Mouse (Mus musculus): ENCODE measurements around the gene Gm20388. TPM values are rescaled to one million over a fixed set of nuclear protein-coding genes. Genes with fewer than 3 reads are reported as not detected.

Gm20388 gene
- polyA plus RNA-seq, 1 experiment from 2014 or later = 4.4 TPM

DNA sequence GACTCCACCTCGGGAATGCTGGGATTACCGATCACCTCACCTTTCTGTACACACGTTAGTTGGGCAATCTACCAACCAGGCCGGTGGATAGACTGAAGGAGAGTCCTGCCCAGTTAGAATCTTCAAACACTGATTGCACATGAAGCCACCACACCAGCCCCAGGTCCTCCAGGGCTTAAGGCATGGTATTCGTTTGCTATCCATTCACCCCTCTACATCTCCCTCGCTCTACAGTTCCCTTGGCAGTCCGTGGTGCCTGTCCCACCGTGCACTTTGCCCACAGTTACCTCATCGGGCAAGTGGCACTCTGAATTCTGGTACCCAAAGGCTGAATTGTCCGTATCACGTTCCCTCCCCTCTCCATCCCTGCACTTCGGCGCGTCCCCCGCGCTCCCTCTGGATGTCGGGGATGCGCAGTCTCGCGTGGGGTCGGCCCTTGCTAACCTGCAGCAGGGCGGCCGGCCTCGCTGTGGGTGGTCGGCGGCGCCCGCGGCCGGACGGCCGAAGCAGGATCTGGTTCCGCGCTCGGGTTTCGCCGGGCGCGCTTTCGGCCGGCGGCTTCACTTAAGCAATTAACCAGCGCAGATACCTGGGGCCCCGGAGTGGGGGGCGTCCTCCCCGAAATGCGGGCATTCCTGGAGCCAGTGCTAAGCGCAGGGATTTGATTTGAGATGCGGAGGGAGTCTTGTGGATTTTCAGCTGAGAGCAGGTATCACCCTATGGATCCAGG lies 1169.9 kb downstream of the Gm20388 start:
- ATAC-seq = no peak
- H3K4me3 ChIP-seq (replicated peaks) = no peak overlapping the region
- WGBS = under 1% methylated on average over 49 of the region's 49 CpGs

DNA sequence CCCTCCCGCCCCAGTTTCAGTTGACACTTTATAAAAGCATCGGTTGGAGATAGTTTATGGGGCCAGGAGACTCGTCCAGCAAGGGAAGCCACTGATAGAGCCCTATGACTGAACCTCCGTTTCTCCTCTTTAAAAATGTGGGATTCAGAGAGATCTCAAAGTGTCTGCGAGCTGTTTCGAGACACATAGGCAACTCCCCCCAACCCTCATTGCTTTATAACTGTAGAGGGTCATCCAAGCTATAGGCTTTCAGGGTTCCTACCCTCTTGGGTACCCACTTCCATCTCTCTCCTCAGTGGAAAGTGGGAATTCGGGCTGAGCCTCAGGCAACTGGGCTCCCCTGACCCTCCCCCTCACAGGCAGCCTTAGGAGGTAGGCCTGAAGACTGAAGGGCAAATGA lies 1170.8 kb downstream of the Gm20388 start:
- peaks cover 99% of the 10 kb centered on the region for H3K27me3 ChIP-seq
- no peak overlapping the region for H3K4me2 ChIP-seq (replicated peaks)
- H3K9me3 ChIP-seq = no peaks in the 10 kb centered on the region
- H3K27ac ChIP-seq = no peak overlapping the region
- no peak overlapping the region for H3K9ac ChIP-seq (replicated peaks)
- peaks cover 26% of the 10 kb centered on the region for H3K4me1 ChIP-seq (replicated peaks)
- WGBS = 0% methylated on average over 7 of the region's 7 CpGs
- no peak overlapping the region for H3K4me3 ChIP-seq (replicated peaks)
- ATAC-seq = no peak
- H3K36me3 ChIP-seq = no peaks in the 10 kb centered on the region

More for the DNA sequence above, 1169.9 kb downstream of the Gm20388 start:
- no peak overlapping the region for H3K9ac ChIP-seq (replicated peaks)
- H3K27me3 ChIP-seq = peaks cover 99% of the 10 kb centered on the region
- H3K36me3 ChIP-seq = no peaks in the 10 kb centered on the region
- no peaks in the 10 kb centered on the region for H3K9me3 ChIP-seq
- no peak overlapping the region for H3K4me2 ChIP-seq (replicated peaks)
- no peak overlapping the region for H3K27ac ChIP-seq
- peaks cover 26% of the 10 kb centered on the region for H3K4me1 ChIP-seq (replicated peaks)

DNA sequence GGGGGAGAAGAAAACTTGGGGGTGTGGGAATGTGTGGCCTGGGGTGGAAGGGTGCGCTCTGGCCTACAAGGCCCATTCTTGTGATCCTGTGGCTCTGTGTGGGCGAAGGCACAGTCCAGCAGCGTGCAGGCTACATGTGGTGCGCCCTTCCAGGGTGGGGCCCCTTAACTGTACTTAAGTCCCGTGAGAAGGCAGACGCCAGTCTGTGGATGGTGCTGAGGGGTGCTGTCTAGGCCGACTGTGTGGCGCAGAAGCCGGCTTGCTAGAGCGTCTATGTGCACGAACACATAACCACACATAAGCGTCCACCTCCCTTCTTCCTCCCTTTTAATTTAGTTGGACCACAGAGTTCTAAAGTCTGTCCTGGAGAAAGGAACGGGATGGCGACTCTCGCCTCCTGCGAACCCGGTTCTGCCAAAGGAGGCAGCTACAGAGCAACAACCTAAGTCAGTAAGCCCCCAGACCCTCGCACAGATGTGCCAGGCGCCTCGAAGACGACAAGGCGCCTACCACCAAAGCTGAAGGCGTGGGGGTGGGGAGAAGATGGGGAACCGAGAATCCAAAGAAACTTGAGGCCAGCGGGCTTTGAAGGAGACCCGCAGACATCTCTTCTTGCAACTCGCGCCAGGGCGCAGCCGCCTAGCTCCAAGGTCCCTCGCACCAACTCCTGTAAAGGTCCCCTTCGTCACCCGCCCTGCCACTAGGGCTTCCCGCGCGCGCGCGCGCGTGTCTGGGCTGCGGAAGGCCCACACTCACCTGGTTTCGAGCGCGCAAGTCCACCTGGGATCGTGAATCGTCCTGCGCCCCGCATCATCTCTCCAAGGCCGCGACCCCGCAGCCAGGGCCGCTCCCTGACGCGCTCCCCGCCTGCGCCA lies 1171.8 kb downstream of the Gm20388 start:
- Histone ChIP-seq H3K4me1 (replicated peaks) (peaks cover 26% of the 10 kb centered on the region), H3K4me2 (replicated peaks) (peak overlapping the region; percentile 66), H3K36me3 (no peaks in the 10 kb centered on the region), H3K9ac (replicated peaks) (no peak overlapping the region), H3K27me3 (peaks cover 99% of the 10 kb centered on the region), H3K27ac (no peak overlapping the region), H3K9me3 (no peaks in the 10 kb centered on the region), H3K4me3 (replicated peaks) (peak overlapping the region; percentile 38)
- ATAC-seq = no peak
- under 1% methylated on average over 57 of the region's 57 CpGs for WGBS

DNA sequence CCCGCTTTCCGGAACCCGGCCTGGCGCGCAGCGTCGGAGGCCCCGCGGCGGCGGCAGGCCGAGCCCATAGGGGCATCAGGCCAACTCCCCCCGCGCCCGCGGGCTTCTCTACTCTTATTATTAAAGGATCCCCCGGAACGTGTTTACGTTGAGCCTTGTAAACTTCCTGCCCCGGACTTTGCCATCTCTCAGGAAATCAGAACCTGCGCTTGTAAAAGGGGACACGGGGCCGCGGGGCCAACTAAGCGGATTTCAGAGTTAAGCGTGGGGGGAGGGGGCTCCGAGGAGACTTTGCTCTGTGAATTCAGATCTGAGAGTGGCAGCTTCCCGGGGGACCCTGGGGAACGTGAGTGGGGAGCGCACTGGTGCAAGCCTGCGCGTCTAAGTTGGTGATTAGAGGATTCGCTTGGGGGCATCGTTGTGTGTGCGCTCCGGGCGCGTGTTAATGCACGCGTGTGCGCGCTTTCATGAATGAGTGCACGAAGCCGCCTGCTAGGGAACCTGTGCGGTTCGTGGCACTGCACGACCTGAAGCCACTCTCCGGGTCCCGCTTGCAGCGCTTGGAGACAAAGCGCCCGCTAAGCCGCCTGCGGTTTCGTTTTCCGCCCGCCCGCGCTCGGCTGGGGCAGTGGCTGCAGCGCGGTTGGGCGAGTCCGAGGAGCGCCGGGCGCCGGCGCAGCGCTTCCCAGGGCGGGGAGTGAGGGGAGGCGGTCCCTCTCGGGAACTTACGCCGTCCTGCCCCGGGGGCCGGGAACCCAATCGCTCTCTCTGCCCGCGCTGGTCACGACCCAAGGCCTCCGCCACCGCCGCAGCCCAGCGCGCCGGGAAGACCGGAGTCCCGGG lies 1172.7 kb downstream of the Gm20388 start:
- no peaks in the 10 kb centered on the region for H3K9me3 ChIP-seq
- no peak overlapping the region for H3K27ac ChIP-seq
- ATAC-seq = peak; percentile 40
- peaks cover 26% of the 10 kb centered on the region for H3K4me1 ChIP-seq (replicated peaks)
- H3K9ac ChIP-seq (replicated peaks) = 0 out of 2 replicates have a peak overlapping the region, but pooled peaks have one; percentile 12
- H3K36me3 ChIP-seq = no peaks in the 10 kb centered on the region
- under 1% methylated on average over 89 of the region's 89 CpGs for WGBS
- H3K4me2 ChIP-seq (replicated peaks) = peak overlapping the region; percentile 66
- peaks cover 99% of the 10 kb centered on the region for H3K27me3 ChIP-seq
- peak overlapping the region; percentile 38 for H3K4me3 ChIP-seq (replicated peaks)

DNA sequence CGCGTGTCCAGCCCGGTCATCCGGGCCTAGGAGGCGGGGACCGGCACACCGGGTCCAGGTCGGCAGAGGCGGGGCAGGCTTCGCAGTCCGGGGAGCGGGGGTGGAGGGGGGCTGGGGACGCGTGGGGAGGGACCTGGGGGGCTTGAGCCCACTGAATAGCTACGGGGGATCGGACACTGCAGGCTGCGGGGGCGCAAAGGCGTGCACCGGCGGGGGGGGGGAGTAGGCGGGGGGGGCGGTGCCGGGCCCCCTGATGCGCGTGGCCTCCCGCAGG lies 1173.2 kb downstream of the Gm20388 start:
- Histone ChIP-seq H3K9me3 (no peaks in the 10 kb centered on the region), H3K4me1 (replicated peaks) (peaks cover 26% of the 10 kb centered on the region), H3K4me2 (replicated peaks) (peak overlapping the region; percentile 66), H3K27me3 (peaks cover 99% of the 10 kb centered on the region), H3K9ac (replicated peaks) (0 out of 2 replicates have a peak overlapping the region, but pooled peaks have one; percentile 12), H3K36me3 (no peaks in the 10 kb centered on the region), H3K4me3 (replicated peaks) (peak overlapping the region; percentile 38), H3K27ac (no peak overlapping the region)
- WGBS = 2% methylated on average over 11 of the region's 27 CpGs
- ATAC-seq = peak; percentile 37; the same call in 1 of the 2 replicates

DNA sequence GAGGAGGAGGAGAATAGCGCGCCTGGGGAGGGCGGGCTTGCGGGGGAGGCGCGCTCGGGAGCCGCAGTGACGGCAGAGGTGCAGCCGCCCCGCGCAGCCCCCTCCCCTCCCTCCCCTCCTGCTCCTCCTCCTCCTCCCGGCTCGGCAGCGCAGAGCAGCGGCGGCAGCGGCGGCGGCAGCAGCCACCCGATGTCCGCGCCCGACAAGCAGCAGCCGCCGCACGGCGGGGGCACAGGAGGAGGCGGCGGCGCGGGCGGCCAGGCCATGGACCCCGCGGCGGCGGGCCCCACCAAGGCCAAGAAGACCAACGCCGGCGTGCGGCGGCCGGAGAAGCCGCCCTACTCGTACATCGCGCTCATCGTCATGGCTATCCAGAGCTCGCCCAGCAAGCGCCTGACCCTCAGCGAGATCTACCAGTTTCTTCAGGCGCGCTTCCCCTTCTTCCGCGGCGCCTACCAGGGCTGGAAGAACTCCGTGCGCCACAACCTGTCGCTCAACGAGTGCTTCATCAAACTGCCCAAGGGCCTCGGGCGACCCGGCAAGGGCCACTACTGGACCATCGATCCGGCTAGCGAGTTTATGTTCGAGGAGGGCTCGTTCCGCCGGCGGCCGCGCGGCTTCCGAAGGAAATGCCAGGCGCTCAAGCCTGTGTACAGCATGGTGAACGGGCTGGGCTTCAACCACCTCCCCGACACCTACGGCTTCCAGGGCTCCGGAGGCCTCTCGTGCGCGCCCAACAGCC lies 1173.7 kb downstream of the Gm20388 start, which contains the start of gene Foxf1:
Gene Foxf1 (plus strand): TSS at position 177 of the 742 bp plus-strand sequence.
- peak within 1 kb of the TSS; percentile 12; the same call in 1 of the 2 replicates for H3K9ac ChIP-seq (replicated peaks)
- H3K4me3 ChIP-seq (replicated peaks) = peak within 1 kb of the TSS; percentile 38
- no peak within 1 kb of the TSS for H3K27ac ChIP-seq
- no peak for ATAC-seq
- H3K36me3 ChIP-seq = no peaks in the 10 kb centered on the region
- no peaks in the 10 kb centered on the region for H3K9me3 ChIP-seq
- under 1% methylated on average over 64 of the region's 83 CpGs for WGBS
- peak within 1 kb of the TSS; percentile 66 for H3K4me2 ChIP-seq (replicated peaks)
- H3K4me1 ChIP-seq (replicated peaks) = peaks cover 26% of the 10 kb centered on the region
- peaks cover 99% of the 10 kb centered on the region for H3K27me3 ChIP-seq

DNA sequence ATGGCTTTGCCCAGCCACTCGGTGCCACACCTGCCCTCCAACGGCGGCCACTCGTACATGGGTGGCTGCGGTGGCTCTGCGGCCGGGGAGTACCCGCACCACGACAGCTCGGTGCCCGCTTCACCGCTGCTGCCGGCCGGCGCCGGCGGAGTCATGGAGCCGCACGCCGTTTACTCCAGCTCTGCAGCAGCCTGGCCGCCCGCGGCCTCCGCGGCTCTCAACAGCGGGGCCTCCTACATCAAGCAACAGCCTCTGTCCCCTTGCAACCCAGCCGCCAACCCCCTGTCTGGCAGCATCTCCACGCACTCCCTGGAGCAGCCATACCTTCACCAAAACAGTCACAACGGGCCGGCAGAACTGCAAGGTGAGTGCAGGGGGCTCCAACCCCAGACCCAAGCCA lies 1174.4 kb downstream of the Gm20388 start:
- no peak overlapping the region for H3K27ac ChIP-seq
- no peak for ATAC-seq
- no peaks in the 10 kb centered on the region for H3K9me3 ChIP-seq
- peak overlapping the region; percentile 38 for H3K4me3 ChIP-seq (replicated peaks)
- H3K4me1 ChIP-seq (replicated peaks) = peaks cover 26% of the 10 kb centered on the region
- H3K36me3 ChIP-seq = no peaks in the 10 kb centered on the region
- no peak overlapping the region for H3K9ac ChIP-seq (replicated peaks)
- WGBS = 2% methylated on average over 30 of the region's 30 CpGs
- H3K4me2 ChIP-seq (replicated peaks) = peak overlapping the region; percentile 66
- H3K27me3 ChIP-seq = peaks cover 99% of the 10 kb centered on the region

DNA sequence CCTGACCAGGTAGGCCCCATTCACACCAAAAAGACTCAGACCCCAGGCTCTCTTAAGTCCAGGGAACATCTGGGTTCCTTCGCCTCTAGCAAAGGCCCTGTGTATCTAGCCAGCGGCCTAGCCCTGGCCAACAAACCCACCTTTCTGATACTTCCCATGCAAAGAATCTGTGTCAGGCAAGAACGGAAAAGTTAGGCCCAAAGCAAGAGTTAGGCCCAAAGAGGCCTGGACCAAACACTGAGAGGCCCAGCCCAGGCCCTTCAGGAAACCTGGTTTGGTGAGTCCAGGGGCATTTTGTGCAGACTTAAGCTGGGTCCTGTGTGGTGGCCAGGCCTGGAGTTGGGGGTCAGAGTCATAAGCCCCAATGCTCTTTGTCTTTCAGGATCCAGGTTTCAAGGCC lies 1174.9 kb downstream of the Gm20388 start:
- H3K27ac ChIP-seq = no peak overlapping the region
- H3K36me3 ChIP-seq = no peaks in the 10 kb centered on the region
- 23% methylated on average over 3 of the region's 3 CpGs for WGBS
- H3K4me3 ChIP-seq (replicated peaks) = no peak overlapping the region
- H3K9me3 ChIP-seq = no peaks in the 10 kb centered on the region
- no peak overlapping the region for H3K4me2 ChIP-seq (replicated peaks)
- H3K4me1 ChIP-seq (replicated peaks) = peaks cover 26% of the 10 kb centered on the region
- H3K9ac ChIP-seq (replicated peaks) = no peak overlapping the region
- no peak for ATAC-seq
- H3K27me3 ChIP-seq = peaks cover 99% of the 10 kb centered on the region

DNA sequence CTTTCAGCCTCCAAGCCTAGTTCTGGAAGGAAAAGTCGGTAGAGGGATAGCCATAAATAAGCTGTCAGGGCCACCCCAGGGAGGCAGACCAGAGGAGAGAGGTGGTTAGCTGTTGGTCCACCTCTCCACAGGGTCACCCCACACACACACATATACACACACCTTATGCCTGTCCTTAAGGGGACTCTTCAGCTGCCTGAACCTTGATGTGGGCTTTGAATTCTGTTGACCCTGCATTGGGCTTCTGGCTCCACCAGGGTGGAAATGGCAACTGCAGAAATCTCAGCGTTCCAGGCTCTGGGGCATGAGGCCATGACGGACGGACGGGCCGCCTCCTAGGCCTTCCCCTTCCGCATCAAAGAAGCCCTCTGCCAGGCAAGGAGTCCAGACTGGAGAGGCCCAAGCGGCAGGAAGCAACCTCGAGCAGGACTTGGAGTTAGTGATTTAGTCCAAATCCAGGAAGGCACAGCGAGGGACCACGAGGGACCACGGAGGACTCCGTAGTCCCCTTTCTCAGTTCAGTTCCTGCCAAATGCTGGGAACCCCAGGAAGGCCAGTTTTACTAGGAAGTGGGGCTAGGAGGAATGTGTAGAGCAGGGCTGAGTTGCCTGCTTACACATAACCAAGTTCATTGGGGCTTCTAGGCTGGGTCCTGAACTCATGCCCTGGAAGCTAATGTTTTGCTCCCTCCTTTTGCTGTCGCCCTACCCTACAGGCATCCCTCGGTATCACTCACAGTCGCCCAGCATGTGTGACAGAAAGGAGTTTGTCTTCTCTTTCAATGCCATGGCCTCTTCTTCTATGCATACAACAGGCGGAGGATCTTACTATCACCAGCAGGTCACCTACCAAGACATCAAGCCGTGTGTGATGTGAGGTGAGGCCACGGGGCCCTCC lies 1175.6 kb downstream of the Gm20388 start:
- H3K27me3 ChIP-seq = peaks cover 99% of the 10 kb centered on the region
- H3K4me3 ChIP-seq (replicated peaks) = no peak overlapping the region
- peaks cover 24% of the 10 kb centered on the region for H3K4me1 ChIP-seq (replicated peaks)
- H3K9me3 ChIP-seq = no peaks in the 10 kb centered on the region
- no peak overlapping the region for H3K9ac ChIP-seq (replicated peaks)
- no peaks in the 10 kb centered on the region for H3K36me3 ChIP-seq
- WGBS = 5% methylated on average over 19 of the region's 19 CpGs
- no peak overlapping the region for H3K27ac ChIP-seq
- ATAC-seq = no peak
- H3K4me2 ChIP-seq (replicated peaks) = no peak overlapping the region

DNA sequence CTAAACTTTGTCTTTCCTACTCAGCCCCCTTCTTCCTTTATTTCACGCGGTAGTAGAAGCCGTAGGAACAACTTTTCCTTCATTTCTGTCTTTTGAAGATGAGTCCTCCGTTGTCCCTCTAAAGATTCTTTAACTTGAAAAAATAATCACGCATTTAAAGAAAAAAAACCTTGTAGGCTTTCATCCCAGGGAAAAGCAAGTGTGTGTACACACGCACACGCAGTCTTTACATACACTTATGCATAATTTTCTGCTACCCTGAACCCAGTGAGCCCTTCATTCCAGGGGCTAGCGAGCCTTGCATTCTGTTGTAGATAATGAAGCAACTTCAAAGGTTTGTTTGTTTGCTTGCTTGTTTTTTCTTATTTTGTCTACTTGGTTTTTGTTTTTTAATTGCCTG lies 1177.6 kb downstream of the Gm20388 start:
- Histone ChIP-seq H3K4me3 (replicated peaks) (no peak overlapping the region), H3K9me3 (no peaks in the 10 kb centered on the region), H3K4me2 (replicated peaks) (no peak overlapping the region), H3K27me3 (peaks cover 99% of the 10 kb centered on the region), H3K36me3 (no peaks in the 10 kb centered on the region), H3K4me1 (replicated peaks) (peaks cover 17% of the 10 kb centered on the region), H3K27ac (no peak overlapping the region), H3K9ac (replicated peaks) (no peak overlapping the region)
- 2% methylated on average over 8 of the region's 8 CpGs for WGBS
- ATAC-seq = no peak

Measured in midbrain, embryonic 13.5 days (tissue).